ENCODE assay signal across 9 mouse cellular contexts in genomic region chr3:142743973-142744898, GRCm38 (mm10). TPM values are rescaled to one million over a fixed set of nuclear protein-coding genes. Genes with fewer than 3 reads are reported as not detected.
DNase-seq lines count a peak whose midpoint lies in the region; ATAC-seq and TF ChIP-seq lines count a peak whose summit lies in the region.
"Had no signal": no experiment of that assay in that cellular context is flagged by ENCODE, and none has a peak within 500 bp of the region (broad histone marks: within the 10 kb centered on the region; RNA-seq: fewer than 3 reads in every experiment).

No protein-coding gene starts in this region.

- no peak for ATAC-seq in hindbrain, embryonic 16.5 days
- ATAC-seq in embryonic facial prominence, embryonic 11.5 days (replicated peaks; ENCODE audit: insufficient number of reproducible peaks, low FRiP score, low TSS enrichment, low read depth): no peak
- ATAC-seq in intestine, embryonic 14.5 days (replicated peaks; ENCODE audit: low FRiP score, low TSS enrichment, low read depth): peak; percentile 17; the same call in 1 of the 2 replicates
- ATAC-seq in liver, postnatal 0 days: peak; percentile 86
- ATAC-seq in neural tube, embryonic 15.5 days (ENCODE audit: low FRiP score): 0 out of 2 replicates have a peak, but pooled peaks have one; percentile 14

- TF ChIP-seq CTCF in liver, postnatal 0 days (IDR thresholded peaks at IDR 0.05; ENCODE audit: low read depth): peak; percentile 93

- H3K9me3 ChIP-seq in hindbrain, embryonic 10.5 days: no peaks in the 10 kb centered on the region
- H3K9me3 ChIP-seq in hindbrain, embryonic 16.5 days (ENCODE audit: control insufficient read depth, low read length): no peaks in the 10 kb centered on the region
- H3K9me3 ChIP-seq in embryonic facial prominence, embryonic 11.5 days (replicated peaks; ENCODE audit: control insufficient read depth, low read length): no peaks in the 10 kb centered on the region
- H3K9me3 ChIP-seq in intestine, embryonic 14.5 days (ENCODE audit: control insufficient read depth, low read length): no peaks in the 10 kb centered on the region
- no peaks in the 10 kb centered on the region for H3K9me3 ChIP-seq in liver, postnatal 0 days (ENCODE audit: low read length)
- no peaks in the 10 kb centered on the region for H3K9me3 ChIP-seq in neural tube, embryonic 15.5 days (replicated peaks)

- peak; percentile 77 for TF ChIP-seq EP300 in liver, postnatal 0 days (IDR thresholded peaks at IDR 0.05; ENCODE audit: low read depth)

- DNase-seq in hindbrain, embryonic 10.5 days (ENCODE audit: low spot score): peak; percentile 42
- peak; percentile 90 for DNase-seq in ZHBTc4 (ENCODE audit: low read depth, low spot score)
- peak; percentile 80 for DNase-seq in embryonic facial prominence, embryonic 11.5 days (ENCODE audit: low spot score)
- DNase-seq in intestine, embryonic 14.5 days (ENCODE audit: low spot score): no peak
- peak; percentile 73 for DNase-seq in liver, postnatal 0 days
- no peak for DNase-seq in layer of hippocampus, postnatal 14 days (ENCODE audit: low spot score in 2 of 2)

- H3K4me3 ChIP-seq in hindbrain, embryonic 10.5 days: no peak overlapping the region
- no peak overlapping the region for H3K4me3 ChIP-seq in hindbrain, embryonic 16.5 days (ENCODE audit: low read length)
- H3K4me3 ChIP-seq in embryonic facial prominence, embryonic 11.5 days (ENCODE audit: low read depth, low read length): no peak overlapping the region
- H3K4me3 ChIP-seq in intestine, embryonic 14.5 days (ENCODE audit: low read depth, low read length): no peak overlapping the region
- H3K4me3 ChIP-seq in liver, postnatal 0 days (ENCODE audit: low read depth, low read length): no peak overlapping the region
- no peak overlapping the region for H3K4me3 ChIP-seq in neural tube, embryonic 15.5 days (replicated peaks)
- H3K4me3 ChIP-seq: erythroblast, embryonic 14.5 days had no signal

- H3K4me1 ChIP-seq in hindbrain, embryonic 10.5 days (replicated peaks): no peaks in the 10 kb centered on the region
- H3K4me1 ChIP-seq in hindbrain, embryonic 16.5 days (ENCODE audit: control insufficient read depth, insufficient read depth, low read depth, low read length): no peaks in the 10 kb centered on the region
- H3K4me1 ChIP-seq in embryonic facial prominence, embryonic 11.5 days (ENCODE audit: control insufficient read depth, insufficient read depth, low read length): no peaks in the 10 kb centered on the region
- H3K4me1 ChIP-seq in intestine, embryonic 14.5 days (replicated peaks; ENCODE audit: control insufficient read depth, insufficient read depth, low read length): no peaks in the 10 kb centered on the region
- H3K4me1 ChIP-seq in liver, postnatal 0 days (ENCODE audit: insufficient read depth): no peaks in the 10 kb centered on the region; the same call in 1 of the 2 replicates
- H3K4me1 ChIP-seq in neural tube, embryonic 15.5 days: no peaks in the 10 kb centered on the region

- H3K4me2 ChIP-seq in hindbrain, embryonic 16.5 days (ENCODE audit: low read length): no peak overlapping the region
- H3K4me2 ChIP-seq in embryonic facial prominence, embryonic 11.5 days (ENCODE audit: low read depth, low read length): no peak overlapping the region
- no peak overlapping the region for H3K4me2 ChIP-seq in intestine, embryonic 14.5 days (ENCODE audit: low read length)
- H3K4me2 ChIP-seq in liver, postnatal 0 days (ENCODE audit: low read depth, low read length): no peak overlapping the region
- no peak overlapping the region for H3K4me2 ChIP-seq in neural tube, embryonic 15.5 days

- H3K9ac ChIP-seq in hindbrain, embryonic 16.5 days (ENCODE audit: low read depth, low read length): no peak overlapping the region
- no peak overlapping the region for H3K9ac ChIP-seq in embryonic facial prominence, embryonic 11.5 days (replicated peaks; ENCODE audit: low read length)
- no peak overlapping the region for H3K9ac ChIP-seq in intestine, embryonic 14.5 days (ENCODE audit: low read length)
- H3K9ac ChIP-seq in liver, postnatal 0 days (replicated peaks): no peak overlapping the region
- H3K9ac ChIP-seq in neural tube, embryonic 15.5 days (replicated peaks): no peak overlapping the region

- 60% methylated on average over 21 of the region's 21 CpGs for WGBS in hindbrain, embryonic 10.5 days
- 61% methylated on average over 21 of the region's 21 CpGs for WGBS in hindbrain, embryonic 16.5 days
- 60% methylated on average over 21 of the region's 21 CpGs for WGBS in embryonic facial prominence, embryonic 11.5 days
- WGBS in intestine, embryonic 14.5 days: 60% methylated on average over 21 of the region's 21 CpGs
- 44% methylated on average over 21 of the region's 21 CpGs for WGBS in liver, postnatal 0 days (ENCODE audit: insufficient replicate concordance)
- 62% methylated on average over 21 of the region's 21 CpGs for WGBS in neural tube, embryonic 15.5 days

- H3K36me3 ChIP-seq in hindbrain, embryonic 10.5 days: no peaks in the 10 kb centered on the region
- no peaks in the 10 kb centered on the region for H3K36me3 ChIP-seq in hindbrain, embryonic 16.5 days (ENCODE audit: control insufficient read depth, insufficient read depth, low read length)
- H3K36me3 ChIP-seq in embryonic facial prominence, embryonic 11.5 days (replicated peaks; ENCODE audit: control insufficient read depth, insufficient read depth, low read depth, low read length): no peaks in the 10 kb centered on the region
- H3K36me3 ChIP-seq in intestine, embryonic 14.5 days (ENCODE audit: control insufficient read depth, insufficient read depth, low read length): no peaks in the 10 kb centered on the region
- H3K36me3 ChIP-seq in liver, postnatal 0 days (replicated peaks; ENCODE audit: insufficient read depth, low read length): no peaks in the 10 kb centered on the region
- no peaks in the 10 kb centered on the region for H3K36me3 ChIP-seq in neural tube, embryonic 15.5 days

- H3K27me3 ChIP-seq in hindbrain, embryonic 10.5 days (ENCODE audit: insufficient read depth, poor library complexity, severe bottlenecking): no peaks in the 10 kb centered on the region
- H3K27me3 ChIP-seq in hindbrain, embryonic 16.5 days (replicated peaks; ENCODE audit: control insufficient read depth, insufficient read depth, low read length): no peaks in the 10 kb centered on the region
- no peaks in the 10 kb centered on the region for H3K27me3 ChIP-seq in embryonic facial prominence, embryonic 11.5 days (ENCODE audit: control insufficient read depth, insufficient read depth, low read length)
- H3K27me3 ChIP-seq in intestine, embryonic 14.5 days (replicated peaks; ENCODE audit: control insufficient read depth, insufficient read depth, low read length): no peaks in the 10 kb centered on the region
- H3K27me3 ChIP-seq in liver, postnatal 0 days (ENCODE audit: insufficient read depth, low read length): no peaks in the 10 kb centered on the region
- no peaks in the 10 kb centered on the region for H3K27me3 ChIP-seq in neural tube, embryonic 15.5 days (replicated peaks)

- H3K27ac ChIP-seq in hindbrain, embryonic 10.5 days: no peak overlapping the region
- no peak overlapping the region for H3K27ac ChIP-seq in hindbrain, embryonic 16.5 days (ENCODE audit: low read depth, low read length)
- H3K27ac ChIP-seq in embryonic facial prominence, embryonic 11.5 days (replicated peaks; ENCODE audit: low read depth, low read length): no peak overlapping the region
- no peak overlapping the region for H3K27ac ChIP-seq in intestine, embryonic 14.5 days (ENCODE audit: low read depth)
- peak overlapping the region; percentile 87 for H3K27ac ChIP-seq in liver, postnatal 0 days (ENCODE audit: low read depth)
- H3K27ac ChIP-seq in neural tube, embryonic 15.5 days (replicated peaks): no peak overlapping the region

RNA-seq across cellular contexts. Expression of gene Gtf2b, which starts 20.6 kb away (rescaled TPM):
- polyA plus RNA-seq in hindbrain, embryonic 10.5 days (2016; fragmentation: Nextera tagmentation; extraction: Ambion mirVana): 91.5 and 97.8 TPM in 2 replicates
- 67.0 and 68.1 TPM in 2 replicates for polyA plus RNA-seq in hindbrain, embryonic 16.5 days (2015; fragmentation: Nextera tagmentation; extraction: Ambion mirVana)
- 102 and 104 TPM in 2 replicates for polyA plus RNA-seq in embryonic facial prominence, embryonic 11.5 days (2014; fragmentation: Nextera tagmentation; extraction: Ambion mirVana)
- polyA plus RNA-seq in intestine, embryonic 14.5 days (2014; fragmentation: Nextera tagmentation; extraction: Ambion mirVana): 69.0 and 71.8 TPM in 2 replicates
- 74.6 and 75.4 TPM in 2 replicates for polyA plus RNA-seq in liver, postnatal 0 days (2015; fragmentation: Nextera tagmentation; extraction: Ambion mirVana)
- 68.9 and 69.7 TPM in 2 replicates for polyA plus RNA-seq in neural tube, embryonic 15.5 days (2015; fragmentation: Nextera tagmentation; extraction: Ambion mirVana)
- 10 to 100 TPM; 40.6 to 41.5 TPM for total RNA-seq in layer of hippocampus, postnatal 14 days (2021)

RNA-seq across cellular contexts. Expression of gene Kyat3, which starts 43.4 kb away (rescaled TPM):
- polyA plus RNA-seq in hindbrain, embryonic 10.5 days (2016; fragmentation: Nextera tagmentation; extraction: Ambion mirVana): 9.0 and 10.2 TPM in 2 replicates
- 6.3 and 7.8 TPM in 2 replicates for polyA plus RNA-seq in hindbrain, embryonic 16.5 days (2015; fragmentation: Nextera tagmentation; extraction: Ambion mirVana)
- polyA plus RNA-seq in embryonic facial prominence, embryonic 11.5 days (2014; fragmentation: Nextera tagmentation; extraction: Ambion mirVana): 18.5 and 22.5 TPM in 2 replicates
- polyA plus RNA-seq in intestine, embryonic 14.5 days (2014; fragmentation: Nextera tagmentation; extraction: Ambion mirVana): 19.3 and 20.5 TPM in 2 replicates
- polyA plus RNA-seq in liver, postnatal 0 days (2015; fragmentation: Nextera tagmentation; extraction: Ambion mirVana): 186 and 224 TPM in 2 replicates
- 5.3 and 8.6 TPM in 2 replicates for polyA plus RNA-seq in neural tube, embryonic 15.5 days (2015; fragmentation: Nextera tagmentation; extraction: Ambion mirVana)
- total RNA-seq in layer of hippocampus, postnatal 14 days (2021): 1 to 10 TPM; 4.8 to 7.3 TPM
- polyA plus RNA-seq: erythroblast, embryonic 14.5 days had no signal

Comparison
In these comparisons a context has a peak if more than half of its experiments do, and no peak if none do; other contexts are left out.
1. DNase-seq: peak in hindbrain, embryonic 10.5 days (single experiment), ZHBTc4 (single experiment), embryonic facial prominence, embryonic 11.5 days (single experiment) and liver, postnatal 0 days (single experiment); none in intestine, embryonic 14.5 days (single experiment) and layer of hippocampus, postnatal 14 days (0 of 2).
2. ATAC-seq: peak in intestine, embryonic 14.5 days (single experiment), liver, postnatal 0 days (single experiment) and neural tube, embryonic 15.5 days (single experiment); none in hindbrain, embryonic 16.5 days (single experiment) and embryonic facial prominence, embryonic 11.5 days (single experiment).